Mouse (Mus musculus): ENCODE results near the gene Mrpl28. TPM values are rescaled to one million over a fixed set of nuclear protein-coding genes. Genes with fewer than 3 reads are reported as not detected.
"Not testable (repeated sequence)": the region's sequence is repeated elsewhere in the genome, so short reads cannot be mapped to it uniquely, and the experiment has no call there.

Gene Mrpl28
- polyA plus RNA-seq, 1 experiment from 2014 or later = 201 TPM

DNA sequence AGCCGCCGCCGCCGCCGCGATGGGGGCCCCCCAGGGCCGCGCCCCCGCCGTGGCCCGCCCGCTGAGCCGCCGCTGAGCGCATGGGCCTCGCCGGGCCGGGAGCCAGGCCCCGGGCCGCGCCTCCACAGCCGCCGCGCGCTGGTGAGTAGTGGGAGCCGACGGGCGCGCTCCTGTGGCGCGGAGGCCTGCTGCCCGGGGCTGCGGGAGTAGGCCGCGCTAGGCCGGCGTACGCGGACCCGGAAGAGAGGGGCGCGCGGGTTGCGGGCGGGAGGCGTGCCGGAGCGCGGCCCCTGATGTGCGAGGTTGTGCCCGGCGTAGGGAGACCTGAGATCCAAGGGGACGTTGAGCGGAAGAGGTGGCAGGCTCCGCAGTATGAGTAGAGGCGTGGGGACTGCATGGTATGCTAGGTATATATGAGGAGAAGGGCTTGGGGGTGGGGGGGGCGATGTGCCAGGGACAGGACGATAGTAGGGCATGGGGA lies 15.6 kb downstream of the Mrpl28 start:
- peaks cover 16% of the 10 kb centered on the region for H3K4me1 ChIP-seq (ENCODE audit: control insufficient read depth, insufficient read depth, low read length)
- peak overlapping the region; percentile 91 for H3K4me2 ChIP-seq (ENCODE audit: low read depth, low read length)
- peak overlapping the region; percentile 90 for H3K4me3 ChIP-seq (replicated peaks; ENCODE audit: low read length)
- under 1% methylated on average over 50 of the region's 58 CpGs for WGBS
- H3K9me3 ChIP-seq (replicated peaks; ENCODE audit: control insufficient read depth, low read length) = no peaks in the 10 kb centered on the region
- no peaks in the 10 kb centered on the region for H3K36me3 ChIP-seq (ENCODE audit: control insufficient read depth, insufficient read depth, low read length)
- H3K27me3 ChIP-seq (ENCODE audit: control insufficient read depth, insufficient read depth, low read length) = no peaks in the 10 kb centered on the region
- ATAC-seq (ENCODE audit: insufficient read depth, low FRiP score) = peak; percentile 79
- peak overlapping the region; percentile 96 for H3K27ac ChIP-seq (ENCODE audit: low read length)
- peak overlapping the region; percentile 98 for H3K9ac ChIP-seq (ENCODE audit: low read length)

DNA sequence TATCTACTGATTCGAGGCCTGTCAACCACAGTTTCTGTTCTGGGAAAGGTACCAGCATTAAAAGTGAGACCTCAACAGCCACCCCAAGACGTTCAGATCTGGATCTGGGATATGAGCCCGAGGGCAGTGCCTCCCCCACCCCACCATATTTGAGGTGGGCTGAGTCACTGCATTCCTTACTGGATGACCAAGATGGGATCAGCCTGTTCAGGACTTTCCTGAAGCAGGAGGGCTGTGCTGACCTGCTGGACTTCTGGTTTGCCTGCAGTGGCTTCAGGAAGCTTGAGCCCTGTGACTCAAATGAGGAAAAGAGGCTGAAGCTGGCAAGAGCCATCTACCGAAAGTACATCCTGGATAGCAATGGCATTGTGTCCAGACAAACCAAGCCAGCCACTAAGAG lies 19.5 kb downstream of the Mrpl28 start:
- H3K9me3 ChIP-seq (replicated peaks; ENCODE audit: control insufficient read depth, low read length) = no peaks in the 10 kb centered on the region
- peaks cover 14% of the 10 kb centered on the region for H3K4me1 ChIP-seq (ENCODE audit: control insufficient read depth, insufficient read depth, low read length)
- H3K27ac ChIP-seq (ENCODE audit: low read length) = no peak overlapping the region
- 0 out of 2 replicates have a peak, but pooled peaks cover 5% of the 10 kb centered on the region for H3K36me3 ChIP-seq (ENCODE audit: control insufficient read depth, insufficient read depth, low read length)
- H3K4me2 ChIP-seq (ENCODE audit: low read depth, low read length) = no peak overlapping the region
- 85% methylated on average over 4 of the region's 4 CpGs for WGBS
- no peak for ATAC-seq (ENCODE audit: insufficient read depth, low FRiP score)
- no peaks in the 10 kb centered on the region for H3K27me3 ChIP-seq (ENCODE audit: control insufficient read depth, insufficient read depth, low read length)
- H3K9ac ChIP-seq (ENCODE audit: low read length) = no peak overlapping the region
- H3K4me3 ChIP-seq (replicated peaks; ENCODE audit: low read length) = no peak overlapping the region

DNA sequence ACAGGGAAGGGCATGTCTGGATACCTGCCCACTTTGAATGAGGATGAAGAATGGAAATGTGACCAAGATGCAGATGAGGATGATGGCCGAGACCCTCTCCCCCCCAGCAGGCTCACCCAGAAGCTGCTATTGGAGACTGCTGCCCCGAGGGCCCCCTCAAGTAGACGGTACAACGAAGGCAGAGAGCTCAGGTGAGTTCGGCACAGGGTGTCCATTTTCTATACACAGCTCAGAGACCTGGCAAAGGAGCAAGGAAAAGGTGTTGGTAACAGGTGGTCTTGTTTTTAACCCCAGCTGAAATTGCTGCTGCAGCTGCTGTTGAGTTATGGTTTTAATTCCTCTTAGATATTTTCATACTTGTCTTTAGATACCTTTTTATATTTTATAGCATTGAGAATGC lies 20.1 kb downstream of the Mrpl28 start:
- no peak overlapping the region for H3K4me3 ChIP-seq (replicated peaks; ENCODE audit: low read length)
- 89% methylated on average over 5 of the region's 5 CpGs for WGBS
- no peak for ATAC-seq (ENCODE audit: insufficient read depth, low FRiP score)

DNA sequence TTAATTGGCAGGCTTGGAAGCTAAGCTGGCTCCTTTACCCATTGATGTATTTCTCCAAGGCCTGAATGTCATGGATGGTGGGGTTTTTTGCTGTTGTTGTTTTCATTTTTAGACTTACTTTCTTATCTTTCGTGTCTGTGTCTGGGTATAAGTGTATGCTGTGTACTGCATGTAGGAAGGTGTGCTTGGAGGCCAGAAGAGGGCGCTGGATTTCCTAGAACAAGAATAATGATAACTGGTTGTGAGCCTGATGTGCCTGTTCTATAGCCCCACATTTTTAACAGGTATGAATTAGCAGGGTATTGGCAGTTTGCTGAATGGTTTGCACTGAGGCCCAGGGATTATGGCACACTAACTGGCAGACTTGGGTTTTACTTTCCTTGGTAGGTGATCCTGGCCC lies 25.8 kb downstream of the Mrpl28 start:
- Histone ChIP-seq H3K9me3 (replicated peaks; ENCODE audit: control insufficient read depth, low read length) (no peaks in the 10 kb centered on the region), H3K9ac (ENCODE audit: low read length) (no peak overlapping the region), H3K4me1 (ENCODE audit: control insufficient read depth, insufficient read depth, low read length) (no peaks in the 10 kb centered on the region), H3K27me3 (ENCODE audit: control insufficient read depth, insufficient read depth, low read length) (no peaks in the 10 kb centered on the region), H3K4me2 (ENCODE audit: low read depth, low read length) (no peak overlapping the region), H3K36me3 (ENCODE audit: control insufficient read depth, insufficient read depth, low read length) (peaks cover 41% of the 10 kb centered on the region; the same call in 1 of the 2 replicates), H3K4me3 (replicated peaks; ENCODE audit: low read length) (no peak overlapping the region), H3K27ac (ENCODE audit: low read length) (no peak overlapping the region)
- ATAC-seq (ENCODE audit: insufficient read depth, low FRiP score) = no peak
- WGBS = 89% methylated on average over 2 of the region's 2 CpGs

More for the DNA sequence above, 20.1 kb downstream of the Mrpl28 start:
- Histone ChIP-seq H3K9me3 (replicated peaks; ENCODE audit: control insufficient read depth, low read length) (no peaks in the 10 kb centered on the region), H3K27ac (ENCODE audit: low read length) (no peak overlapping the region), H3K27me3 (ENCODE audit: control insufficient read depth, insufficient read depth, low read length) (no peaks in the 10 kb centered on the region), H3K36me3 (ENCODE audit: control insufficient read depth, insufficient read depth, low read length) (0 out of 2 replicates have a peak, but pooled peaks cover 10% of the 10 kb centered on the region), H3K9ac (ENCODE audit: low read length) (no peak overlapping the region), H3K4me2 (ENCODE audit: low read depth, low read length) (no peak overlapping the region), H3K4me1 (ENCODE audit: control insufficient read depth, insufficient read depth, low read length) (peaks cover 14% of the 10 kb centered on the region)

DNA sequence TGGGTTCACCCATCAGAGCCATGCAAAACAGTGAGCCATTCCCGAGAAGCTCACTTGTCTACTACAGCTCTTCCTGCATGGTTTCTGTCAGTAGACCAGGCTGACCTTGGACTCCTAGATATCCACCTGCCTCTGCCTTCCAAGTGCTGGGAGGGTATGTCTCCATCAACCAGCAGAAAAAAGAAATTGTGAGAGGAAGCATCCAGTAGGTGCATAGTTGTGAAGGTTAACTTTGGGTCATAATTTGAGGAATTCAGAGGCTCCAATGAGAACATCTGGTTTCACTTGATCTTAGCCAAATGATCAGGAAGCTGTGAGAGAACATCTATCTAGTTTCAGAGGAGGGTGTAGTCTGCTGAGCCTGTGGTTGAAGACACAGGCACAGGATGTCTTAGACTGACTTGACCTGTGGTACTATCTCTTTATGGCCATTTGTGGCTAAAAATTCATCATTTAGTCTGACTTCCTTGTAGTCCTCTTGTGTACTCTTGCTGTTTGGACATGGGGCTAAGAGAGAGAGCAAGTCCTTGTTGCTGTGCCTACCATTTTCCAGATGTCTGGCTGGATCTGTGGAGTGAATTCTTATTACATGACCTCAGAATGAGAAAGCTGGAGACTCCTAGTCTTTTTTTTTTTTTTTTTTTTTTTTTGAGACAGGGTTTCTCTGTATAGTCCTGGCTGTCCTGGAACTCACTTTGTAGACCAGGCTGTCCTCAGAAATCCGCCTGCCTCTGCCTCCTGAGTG lies 28.8 kb downstream of the Mrpl28 start:
- H3K36me3 ChIP-seq (ENCODE audit: control insufficient read depth, insufficient read depth, low read length) = peaks cover 36% of the 10 kb centered on the region; the same call in 1 of the 2 replicates
- H3K4me1 ChIP-seq (ENCODE audit: control insufficient read depth, insufficient read depth, low read length) = no peaks in the 10 kb centered on the region
- H3K4me3 ChIP-seq (replicated peaks; ENCODE audit: low read length) = no peak overlapping the region
- no peak overlapping the region for H3K4me2 ChIP-seq (ENCODE audit: low read depth, low read length)
- H3K9me3 ChIP-seq (replicated peaks; ENCODE audit: control insufficient read depth, low read length) = no peaks in the 10 kb centered on the region
- no peak for ATAC-seq (ENCODE audit: insufficient read depth, low FRiP score)
- no peak overlapping the region for H3K9ac ChIP-seq (ENCODE audit: low read length)
- H3K27ac ChIP-seq (ENCODE audit: low read length) = no peak overlapping the region
- H3K27me3 ChIP-seq (ENCODE audit: control insufficient read depth, insufficient read depth, low read length) = no peaks in the 10 kb centered on the region
- 86% methylated on average over 2 of the region's 2 CpGs for WGBS

DNA sequence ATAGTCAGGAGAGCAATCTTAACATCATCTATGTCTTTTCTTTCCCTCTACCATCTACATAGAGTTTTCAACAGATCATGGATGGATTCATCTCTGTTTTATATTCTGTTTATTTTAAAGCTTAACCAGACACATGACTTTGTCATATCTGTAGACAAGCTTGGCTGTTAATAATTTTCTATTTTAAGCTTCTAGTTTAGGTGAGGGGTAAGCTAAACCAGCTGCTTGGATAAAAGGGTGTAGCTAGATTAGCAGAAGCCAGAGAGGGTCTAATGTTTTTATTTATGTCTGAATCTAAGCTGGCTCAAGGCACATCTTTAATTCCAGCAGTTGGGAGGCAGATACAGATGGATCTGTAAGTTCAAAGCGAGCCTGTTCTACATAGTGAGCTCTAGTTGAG lies 39.4 kb downstream of the Mrpl28 start:
- Histone ChIP-seq H3K27me3 (ENCODE audit: control insufficient read depth, insufficient read depth, low read length) (no peaks in the 10 kb centered on the region), H3K9me3 (replicated peaks; ENCODE audit: control insufficient read depth, low read length) (no peaks in the 10 kb centered on the region), H3K4me1 (ENCODE audit: control insufficient read depth, insufficient read depth, low read length) (no peaks in the 10 kb centered on the region), H3K27ac (ENCODE audit: low read length) (no peak overlapping the region), H3K4me2 (ENCODE audit: low read depth, low read length) (no peak overlapping the region), H3K9ac (ENCODE audit: low read length) (no peak overlapping the region), H3K36me3 (ENCODE audit: control insufficient read depth, insufficient read depth, low read length) (no peaks in the 10 kb centered on the region), H3K4me3 (replicated peaks; ENCODE audit: low read length) (no peak overlapping the region)
- ATAC-seq (ENCODE audit: insufficient read depth, low FRiP score) = no peak
- 86% methylated on average over 1 of the region's 1 CpGs for WGBS

DNA sequence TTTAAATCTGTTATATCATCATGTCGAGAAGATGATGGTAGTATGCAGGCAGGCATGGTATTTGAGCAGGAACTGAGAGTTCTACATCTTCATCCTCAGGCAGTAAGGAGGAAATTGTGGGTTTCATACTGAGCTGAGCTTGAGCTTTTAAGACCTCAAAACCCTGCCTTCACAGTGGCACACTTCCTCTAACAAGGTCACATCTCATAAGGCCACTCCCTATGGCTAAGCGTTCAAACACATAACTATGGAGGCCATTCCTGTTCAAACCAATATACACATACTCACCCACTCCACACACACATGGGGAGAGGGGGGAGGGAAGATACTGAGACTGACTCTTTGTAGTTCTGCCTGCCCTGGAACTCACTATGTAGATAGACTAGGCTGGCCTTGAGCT lies 44.7 kb downstream of the Mrpl28 start:
- H3K9me3 ChIP-seq (replicated peaks; ENCODE audit: control insufficient read depth, low read length) = no peaks in the 10 kb centered on the region
- WGBS = 81% methylated on average over 2 of the region's 2 CpGs
- no peak overlapping the region for H3K4me3 ChIP-seq (replicated peaks; ENCODE audit: low read length)
- no peak overlapping the region for H3K9ac ChIP-seq (ENCODE audit: low read length)
- H3K4me2 ChIP-seq (ENCODE audit: low read depth, low read length) = no peak overlapping the region
- H3K27me3 ChIP-seq (ENCODE audit: control insufficient read depth, insufficient read depth, low read length) = no peaks in the 10 kb centered on the region
- H3K27ac ChIP-seq (ENCODE audit: low read length) = no peak overlapping the region
- ATAC-seq (ENCODE audit: insufficient read depth, low FRiP score) = 0 out of 2 replicates have a peak, but pooled peaks have one; percentile 44
- H3K4me1 ChIP-seq (ENCODE audit: control insufficient read depth, insufficient read depth, low read length) = no peaks in the 10 kb centered on the region
- H3K36me3 ChIP-seq (ENCODE audit: control insufficient read depth, insufficient read depth, low read length) = no peaks in the 10 kb centered on the region

DNA sequence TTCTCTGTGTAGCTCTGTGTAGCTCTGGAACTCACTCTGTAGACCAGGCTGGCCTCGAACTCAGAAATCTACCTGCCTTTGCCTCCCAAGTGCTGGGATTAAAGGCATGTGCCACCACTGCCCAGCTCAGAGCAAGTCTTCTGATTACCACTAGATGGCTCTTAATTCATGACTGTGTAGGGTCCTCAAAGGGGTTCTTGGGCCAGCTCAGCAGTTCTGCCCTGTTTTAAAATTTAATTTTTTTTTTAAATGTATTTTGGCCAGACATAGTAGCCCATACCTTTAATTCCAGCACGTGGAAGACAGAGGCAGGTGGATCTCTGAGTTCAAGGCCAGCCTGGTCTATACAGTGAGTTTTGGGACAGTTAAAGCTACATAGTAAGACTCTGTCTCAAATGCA lies 51.9 kb downstream of the Mrpl28 start:
- H3K27me3 ChIP-seq (ENCODE audit: control insufficient read depth, insufficient read depth, low read length); H3K9me3 ChIP-seq (replicated peaks; ENCODE audit: control insufficient read depth, low read length); H3K4me3 ChIP-seq (replicated peaks; ENCODE audit: low read length); H3K27ac ChIP-seq (ENCODE audit: low read length); H3K36me3 ChIP-seq (ENCODE audit: control insufficient read depth, insufficient read depth, low read length); H3K4me2 ChIP-seq (ENCODE audit: low read depth, low read length); ATAC-seq (ENCODE audit: insufficient read depth, low FRiP score); H3K9ac ChIP-seq (ENCODE audit: low read length); H3K4me1 ChIP-seq (ENCODE audit: control insufficient read depth, insufficient read depth, low read length): not testable (repeated sequence)
- 81% methylated on average over 2 of the region's 2 CpGs for WGBS

Data from stomach, embryonic 16.5 days (tissue).